Mouse (Mus musculus) regulatory T cell (primary cell): ENCODE results near the gene Ucp3.

Experiments used
- in situ Hi-C: fragments of 300-600 bp; cut with MboI, MseI; formaldehyde crosslinking; loops from one replicate; pipeline ENCODE4 v1.15.1; 2025; ENCODE audit warnings: high pct_unique_total_duplicates

Ucp3 gene

DNA sequence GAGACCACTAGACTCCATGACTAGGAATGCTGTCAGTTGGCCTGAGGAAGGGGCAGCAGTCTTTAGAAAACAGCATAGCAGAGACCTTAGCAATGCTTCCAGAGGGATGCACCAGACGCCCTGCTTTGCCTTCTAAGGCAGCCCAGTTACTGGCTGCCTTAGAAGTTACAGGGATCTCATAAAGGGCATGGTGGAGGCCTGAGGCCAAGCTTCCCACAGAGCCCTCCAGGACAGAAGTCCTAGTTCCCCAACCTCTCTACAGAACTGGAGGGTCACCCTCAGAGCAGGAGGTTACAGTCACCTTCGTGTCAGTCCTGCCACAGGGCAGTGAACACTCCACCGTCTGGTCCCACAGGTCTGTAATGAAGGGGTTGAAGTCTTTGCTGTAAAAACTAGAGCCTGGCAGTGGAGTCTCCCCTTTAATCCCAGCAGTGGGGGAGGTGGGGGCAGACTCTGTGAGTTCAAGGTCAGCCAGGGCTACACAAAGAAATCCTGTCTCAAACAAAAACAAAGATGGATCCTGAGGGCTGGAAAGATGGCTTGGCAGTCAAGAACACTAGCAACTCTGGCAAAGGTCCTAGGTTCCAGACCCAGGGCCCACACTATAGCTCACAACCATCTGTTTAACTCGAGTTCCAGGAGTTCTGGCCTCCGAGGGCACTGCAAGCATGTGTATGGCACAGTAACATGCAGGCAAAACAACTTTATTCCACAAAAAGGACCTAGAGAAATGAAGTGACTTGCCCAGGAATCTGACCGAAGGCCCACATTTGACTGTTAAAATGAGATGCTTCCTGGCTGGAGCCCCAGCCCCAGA lies 28.4 kb downstream of the Ucp3 start:
- in situ Hi-C loops, result no loop called here

GRCm38 (mm10) chr7:100501844-100502373 lies 29.1 kb downstream of the Ucp3 start:
- in situ Hi-C loops, result no loop called here

DNA sequence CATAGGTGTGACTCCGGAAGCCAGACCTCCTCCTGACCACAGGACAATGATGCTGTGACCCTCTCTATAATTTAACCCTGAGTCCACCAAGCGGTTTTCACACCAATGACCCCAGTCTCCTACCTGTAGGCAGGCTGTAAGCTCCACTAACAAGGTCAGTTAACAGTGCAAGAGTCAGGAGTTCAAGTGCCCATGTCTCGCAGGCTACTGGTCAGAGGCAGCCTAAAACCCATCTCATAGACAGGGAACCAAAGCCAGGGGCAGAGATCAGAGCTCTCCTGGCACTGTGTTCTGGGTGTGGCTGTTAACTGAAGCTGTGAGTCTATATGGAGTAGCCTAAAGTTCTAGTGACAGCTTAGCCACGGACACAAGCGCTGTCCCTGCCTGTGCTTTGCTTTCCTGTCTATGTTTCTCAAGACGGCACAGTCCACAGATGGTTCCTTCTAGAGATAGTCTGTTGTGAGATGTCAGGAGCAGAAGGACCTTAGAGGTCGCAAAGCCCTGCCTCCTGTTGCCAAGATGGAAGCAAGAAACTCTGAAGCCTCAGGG lies 29.7 kb downstream of the Ucp3 start:
- in situ Hi-C loops, result no loop called here

DNA sequence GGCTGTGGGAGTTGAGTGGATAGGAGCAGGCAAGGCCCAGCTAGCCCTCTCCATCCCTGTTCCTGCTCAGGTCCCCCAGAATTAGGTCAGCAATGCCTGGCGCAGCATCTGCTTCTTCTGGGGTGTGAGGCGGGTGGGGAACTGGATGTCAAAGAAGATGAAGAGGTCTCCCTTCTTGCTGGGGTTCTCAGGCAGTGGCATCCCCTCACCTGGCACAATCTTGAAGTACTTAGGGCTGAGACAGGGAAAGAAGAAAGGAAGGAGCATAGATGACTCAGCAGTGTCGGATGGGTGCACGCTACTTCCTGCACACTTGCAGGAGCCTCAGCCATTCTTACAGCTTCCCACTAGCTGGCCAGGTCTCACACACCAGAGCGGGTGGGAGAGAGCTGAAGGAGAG lies 30.3 kb downstream of the Ucp3 start:
- in situ Hi-C loops, result no loop called here

DNA sequence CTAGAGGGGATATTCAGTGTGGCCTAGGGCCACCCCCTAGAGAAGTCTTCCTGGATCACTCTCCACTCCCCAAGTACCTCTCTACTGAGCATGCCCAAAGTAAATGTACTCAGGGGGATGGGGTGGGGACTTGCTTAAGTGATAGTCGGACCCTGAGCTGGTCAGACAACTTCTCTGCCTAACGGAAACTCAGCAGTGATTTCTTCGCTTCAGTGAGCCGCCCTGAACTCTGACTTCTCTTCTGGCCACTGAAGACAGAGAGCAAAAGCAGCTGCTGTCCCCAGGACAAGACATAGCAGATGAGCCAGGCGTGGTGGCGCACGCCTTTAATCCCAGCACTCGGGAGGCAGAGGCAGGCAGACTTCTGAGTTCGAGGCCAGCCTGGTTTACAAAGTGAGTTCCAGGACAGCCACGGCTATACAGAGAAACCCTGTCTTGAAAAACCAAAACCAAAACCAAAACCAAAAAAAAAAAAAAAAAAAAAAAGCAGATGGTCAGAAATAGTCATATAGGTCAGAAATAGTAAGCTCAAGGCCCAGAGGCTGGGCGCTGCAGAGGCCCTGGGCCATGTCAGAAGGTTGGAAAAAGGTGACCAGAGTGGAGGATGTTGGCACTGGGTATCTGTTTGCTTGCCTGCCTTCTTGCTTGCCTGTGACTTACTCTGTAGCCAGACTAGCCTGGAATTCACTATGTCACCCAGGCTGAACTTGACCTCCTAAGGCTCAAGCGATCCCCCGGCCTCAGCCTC lies 32.1 kb downstream of the Ucp3 start:
- in situ Hi-C loops, result no loop called here

DNA sequence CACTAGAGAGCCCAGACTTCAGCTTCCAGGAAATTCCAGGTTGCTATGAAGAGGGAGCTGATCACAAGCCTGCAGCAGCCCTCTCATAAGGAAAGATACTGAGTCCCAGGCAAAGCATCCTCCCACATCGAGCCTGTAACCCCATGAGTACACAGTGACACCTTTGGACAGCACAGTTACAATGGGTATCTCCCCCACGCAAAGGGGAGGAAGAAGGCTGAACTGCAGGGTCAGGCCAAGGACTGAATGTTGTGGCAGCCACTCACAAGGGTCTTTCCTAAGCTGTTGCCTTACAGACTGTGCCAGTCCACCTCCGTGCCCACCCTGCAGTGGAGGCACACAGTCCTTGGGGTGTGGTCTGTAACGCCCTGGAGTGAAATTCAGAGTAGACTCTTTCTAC lies 33.7 kb downstream of the Ucp3 start:
- in situ Hi-C loops, result no loop called here

DNA sequence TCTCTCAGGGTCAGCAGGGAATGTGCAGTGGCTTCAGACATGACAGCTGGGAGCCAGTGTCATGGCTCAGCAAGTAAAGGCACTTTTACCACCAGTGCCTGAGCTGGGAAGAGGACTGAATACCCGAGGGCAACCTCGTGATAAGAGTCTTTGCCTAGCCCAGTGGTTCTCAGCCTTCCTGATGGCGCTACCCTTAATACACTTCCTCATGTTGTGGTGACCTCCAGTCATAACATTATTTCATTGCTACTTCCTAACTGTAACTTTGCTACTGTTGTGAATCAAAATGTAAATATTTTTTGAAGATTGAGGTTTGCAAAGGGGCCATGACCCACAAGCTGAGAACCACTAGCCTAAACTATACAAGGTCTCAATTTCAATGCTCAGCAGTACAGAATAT lies 35.9 kb downstream of the Ucp3 start:
- in situ Hi-C loops, result no loop called here

DNA sequence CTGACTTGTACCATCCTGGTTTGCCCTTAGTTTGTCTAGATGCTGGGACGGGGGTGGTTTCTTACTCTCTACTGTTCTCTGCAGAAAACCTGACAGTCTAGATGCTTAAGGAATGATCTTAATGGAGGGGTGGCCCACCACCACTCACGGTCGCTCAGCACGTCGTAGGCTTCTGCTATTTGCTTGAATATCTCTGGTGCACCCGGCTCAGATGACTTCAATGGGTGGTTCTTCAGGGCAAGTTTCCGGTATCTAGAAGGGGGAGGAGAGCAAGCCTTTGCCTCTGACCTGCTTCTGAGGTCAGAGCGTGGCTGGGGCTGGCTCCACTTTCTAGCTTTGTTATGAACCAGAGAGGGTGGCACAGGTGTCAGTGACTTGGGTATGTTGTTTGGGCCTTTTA lies 38.8 kb downstream of the Ucp3 start:
- in situ Hi-C loops, result loop anchor here (5.0 kb wide), 1 partner anchor 151 kb away; the partner anchor contains the start of gene Plekhb1

DNA sequence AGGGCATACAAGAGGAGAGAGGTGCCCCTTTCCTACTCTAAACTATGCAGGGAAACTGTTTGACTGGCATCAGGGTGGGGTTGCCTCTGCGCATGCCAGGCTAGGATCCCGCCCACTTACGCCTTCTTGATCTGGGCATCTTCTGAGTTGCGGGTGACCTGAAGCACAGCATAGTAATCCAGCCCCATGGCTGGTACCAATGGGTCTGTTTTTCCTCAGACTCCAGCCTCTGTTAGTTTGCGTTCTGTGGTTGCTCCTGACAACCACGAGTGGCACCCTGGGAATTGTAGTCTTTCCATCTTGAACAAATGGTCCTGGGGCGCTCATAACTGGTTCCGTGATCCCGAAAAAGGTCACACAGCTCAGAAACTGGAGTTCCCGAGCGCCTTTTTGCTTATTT lies 41.8 kb downstream of the Ucp3 start, which contains the start of gene Dnajb13:
Dnajb13 (minus strand) TSS at position 388 of the 400 bp plus-strand sequence.
- in situ Hi-C loops, result loop anchor here (5.0 kb wide), 1 partner anchor 148 kb away; the partner anchor contains the start of gene Plekhb1

DNA sequence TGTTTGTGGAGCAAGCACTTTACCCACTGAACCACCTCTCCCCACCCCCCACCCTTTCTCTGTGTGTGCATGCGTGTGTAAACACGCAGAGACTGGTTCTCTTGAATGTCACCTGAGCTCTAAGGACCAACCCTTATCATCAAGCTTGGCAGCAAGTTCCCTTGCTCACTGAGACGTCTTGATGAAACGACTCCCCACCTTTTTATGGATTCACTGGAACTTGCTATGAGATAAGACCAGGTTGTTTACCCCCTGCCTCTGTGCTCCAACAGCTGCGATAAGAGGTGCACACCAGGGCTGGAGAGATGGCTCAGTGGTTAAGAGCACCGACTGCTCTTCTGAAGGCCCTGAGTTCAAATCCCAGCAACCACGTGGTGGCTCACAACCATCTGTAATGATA lies 47.4 kb downstream of the Ucp3 start:
- in situ Hi-C loops, result no loop called here

GRCm38 (mm10) chr7:100520663-100521285 lies 48.0 kb downstream of the Ucp3 start:
- in situ Hi-C loops, result no loop called here

- in situ Hi-C loops, result no loop called here
These were observed 49.4 kb downstream of the Ucp3 start for GRCm38 (mm10) chr7:100522222-100522621.

- in situ Hi-C loops, result no loop called here
These were observed 51.9 kb downstream of the Ucp3 start for GRCm38 (mm10) chr7:100524669-100525068.

DNA sequence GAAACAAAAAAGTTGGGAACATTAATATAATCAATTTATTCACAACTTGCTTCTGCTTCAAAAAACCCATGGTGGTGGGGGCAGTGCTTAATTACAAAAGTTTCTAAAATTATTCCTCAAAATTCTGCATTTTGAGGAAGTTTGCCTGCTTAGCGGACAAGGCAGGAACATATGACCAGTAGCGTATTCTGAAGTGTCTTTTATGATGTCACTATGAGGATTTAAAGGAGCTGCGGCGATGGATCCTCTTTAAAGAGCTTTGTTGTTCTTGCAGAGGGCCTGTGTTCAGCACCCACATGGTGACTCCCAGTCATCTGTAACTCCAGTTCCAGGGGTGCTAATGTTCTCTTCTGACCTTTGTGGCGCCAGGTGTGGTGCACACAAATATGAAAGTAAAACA lies 58.0 kb downstream of the Ucp3 start:
- in situ Hi-C loops, result no loop called here

DNA sequence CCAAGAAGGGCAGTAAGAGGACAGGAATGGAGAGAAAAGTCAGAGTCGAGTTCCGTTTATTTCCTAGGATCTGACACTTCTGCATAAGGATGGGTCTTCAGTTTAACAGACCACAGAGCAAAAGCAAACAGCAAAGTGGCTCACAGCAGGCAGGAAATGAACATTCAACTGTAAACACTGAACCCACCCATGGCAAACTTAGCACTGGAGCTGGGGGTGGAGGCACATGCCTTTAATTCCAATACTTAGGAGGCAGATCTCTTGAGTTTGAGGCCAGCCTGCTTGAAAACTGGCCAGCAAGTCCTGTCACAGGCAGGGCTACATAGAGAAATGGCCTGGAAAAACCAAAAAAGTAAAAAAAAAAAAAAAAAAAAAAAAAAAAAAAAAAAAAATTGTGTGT lies 60.7 kb downstream of the Ucp3 start:
- in situ Hi-C loops, result no loop called here

- in situ Hi-C loops, result no loop called here
These were observed 61.4 kb downstream of the Ucp3 start for GRCm38 (mm10) chr7:100534216-100534615.

DNA sequence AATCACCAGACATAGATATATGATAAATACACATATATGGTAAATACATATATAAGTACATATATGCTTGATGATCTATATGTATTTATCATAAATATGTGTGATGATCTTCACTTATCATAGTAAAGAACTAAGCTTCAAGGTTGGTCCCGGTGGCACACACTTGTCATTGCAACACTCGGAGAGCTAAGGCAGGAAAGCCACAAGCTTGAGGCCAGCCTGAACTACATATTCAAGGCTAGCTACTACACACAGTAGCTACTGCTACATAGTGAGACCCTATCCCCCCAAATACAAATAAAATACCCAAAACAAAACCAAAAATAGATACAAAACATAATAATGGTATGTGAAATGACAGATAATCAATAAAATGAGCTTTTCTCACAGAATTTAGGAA lies 63.0 kb downstream of the Ucp3 start:
- in situ Hi-C loops, result loop anchor here (5.0 kb wide), 1 partner anchor 51 kb away; no protein-coding TSS in a partner anchor
